Mouse (Mus musculus) intestine, postnatal 0 days (tissue): ENCODE results near the gene Angptl7. TPM values are rescaled to one million over a fixed set of nuclear protein-coding genes. Genes with fewer than 3 reads are reported as not detected.

Source experiments
- ATAC-seq: fragments of 200-750 bp; cut with Nextera tagmentation; 2 replicates; pipeline ENCODE4 v1.8.0; 2017; ENCODE audit warnings: mild to moderate bottlenecking, moderate TSS enrichment, moderate library complexity
- H3K27ac ChIP-seq: fragments of 300-500 bp; sonication (generic); 2 replicates; pipeline ENCODE4 v1.5.1; 2014; ENCODE audit warnings: mild to moderate bottlenecking, low read depth, low read length, moderate library complexity
- H3K27me3 ChIP-seq: fragments of 300-500 bp; sonication (generic); replicated peaks from 2 replicates; pipeline ENCODE4 v1.6.1; 2014; ENCODE audit warnings: low read length, mixed read lengths; ENCODE audit not compliant: control insufficient read depth, insufficient read depth
- H3K36me3 ChIP-seq: fragments of 300-500 bp; sonication (generic); 2 replicates; pipeline ENCODE4 v1.6.1; 2014; ENCODE audit warnings: mild to moderate bottlenecking, moderate library complexity; ENCODE audit not compliant: control insufficient read depth, insufficient read depth
- H3K4me1 ChIP-seq: fragments of 300-500 bp; sonication (generic); replicated peaks from 2 replicates; pipeline ENCODE4 v1.6.1; 2014; ENCODE audit warnings: antibody characterized with exemption, low read length, mixed read lengths; ENCODE audit not compliant: control insufficient read depth, insufficient read depth
- H3K4me2 ChIP-seq: fragments of 300-500 bp; sonication (generic); replicated peaks from 2 replicates; pipeline ENCODE4 v1.6.1; 2014; ENCODE audit warnings: low read depth, mild to moderate bottlenecking, moderate library complexity
- H3K4me3 ChIP-seq: fragments of 300-500 bp; sonication (generic); 2 replicates; pipeline ENCODE4 v1.5.1; 2014; ENCODE audit warnings: low read depth, low read length
- H3K9ac ChIP-seq: fragments of 300-500 bp; sonication (generic); 2 replicates; pipeline ENCODE4 v1.6.1; 2014; ENCODE audit warnings: mild to moderate bottlenecking, low read depth, low read length
- H3K9me3 ChIP-seq: fragments of 300-500 bp; sonication (generic); 2 replicates; pipeline ENCODE4 v1.6.1; 2016; ENCODE audit warnings: mixed run types; ENCODE audit not compliant: control insufficient read depth
- CTCF ChIP-seq: sonication (generic); IDR thresholded peaks from 2 replicates; pipeline ENCODE4 v1.5.1; 2016; ENCODE audit warnings: low read depth, mild to moderate bottlenecking, control low read depth, antibody characterized with exemption, moderate library complexity
- WGBS: fragments of 180-500 bp; shearing (Covaris S2); extraction: QIAGEN DNeasy Blood & Tissue Kit; methylation state at CpG from one replicate; pipeline ENCODE4 v1.1.7; 2014; 5-methylcytosine and 5-hydroxymethylcytosine counted together
- polyA plus RNA-seq: library from polyadenylated mRNA; unstranded; fragments of >200 nt; fragmentation: Nextera tagmentation; extraction: Ambion mirVana; gene quantifications from 2 replicates; pipeline ENCODE4 v1.2.1, GENCODE M21; 2015

Gene Angptl7
- polyA plus RNA-seq, 1 experiment from 2014 or later, result 0.44 TPM

GRCm38 (mm10) chr4:148487841-148488240 lies 12.4 kb downstream of the Angptl7 start:
- no peaks in the 10 kb centered on the region for H3K27me3 ChIP-seq
- no peak overlapping the region for H3K27ac ChIP-seq
- no peak overlapping the region for H3K4me3 ChIP-seq
- H3K9ac ChIP-seq, result no peak overlapping the region
- peaks cover 88% of the 10 kb centered on the region for H3K36me3 ChIP-seq
- no peak for ATAC-seq
- no peaks in the 10 kb centered on the region for H3K4me1 ChIP-seq
- no peak overlapping the region for H3K4me2 ChIP-seq
- no peak for TF ChIP-seq CTCF
- no peaks in the 10 kb centered on the region for H3K9me3 ChIP-seq
- 74% methylated on average over 2 of the region's 2 CpGs for WGBS

- WGBS, result 97% methylated on average over 12 of the region's 12 CpGs
- peaks cover 86% of the 10 kb centered on the region for H3K36me3 ChIP-seq
Observed at GRCm38 (mm10) chr4:148484511-148484910, 15.7 kb downstream of the Angptl7 start.

GRCm38 (mm10) chr4:148481557-148482168 lies 18.6 kb downstream of the Angptl7 start:
- Histone ChIP-seq H3K27me3 (no peaks in the 10 kb centered on the region), H3K9me3 (no peaks in the 10 kb centered on the region), H3K27ac (no peak overlapping the region), H3K9ac (no peak overlapping the region), H3K36me3 (peaks cover 89% of the 10 kb centered on the region), H3K4me1 (no peaks in the 10 kb centered on the region), H3K4me3 (no peak overlapping the region), H3K4me2 (no peak overlapping the region)
- no peak for ATAC-seq
- WGBS, result 87% methylated on average over 2 of the region's 2 CpGs
- TF ChIP-seq CTCF, result no peak

More at GRCm38 (mm10) chr4:148484511-148484910, 15.7 kb downstream of the Angptl7 start:
- H3K9ac ChIP-seq, result no peak overlapping the region
- no peaks in the 10 kb centered on the region for H3K9me3 ChIP-seq
- no peak overlapping the region for H3K4me3 ChIP-seq
- no peak overlapping the region for H3K27ac ChIP-seq
- TF ChIP-seq CTCF, result no peak
- H3K27me3 ChIP-seq, result no peaks in the 10 kb centered on the region
- H3K4me1 ChIP-seq, result no peaks in the 10 kb centered on the region
- H3K4me2 ChIP-seq, result no peak overlapping the region
- ATAC-seq, result no peak

GRCm38 (mm10) chr4:148480245-148480644 lies 20.0 kb downstream of the Angptl7 start:
- H3K27me3 ChIP-seq, result no peaks in the 10 kb centered on the region
- H3K36me3 ChIP-seq, result peaks cover 88% of the 10 kb centered on the region
- no peaks in the 10 kb centered on the region for H3K4me1 ChIP-seq
- no peak overlapping the region for H3K4me2 ChIP-seq
- no peak overlapping the region for H3K9ac ChIP-seq
- no peaks in the 10 kb centered on the region for H3K9me3 ChIP-seq
- no peak overlapping the region for H3K27ac ChIP-seq
- TF ChIP-seq CTCF, result no peak
- ATAC-seq, result no peak
- 93% methylated on average over 2 of the region's 2 CpGs for WGBS
- H3K4me3 ChIP-seq, result no peak overlapping the region

GRCm38 (mm10) chr4:148473496-148473895 lies 26.8 kb downstream of the Angptl7 start:
- no peak for TF ChIP-seq CTCF
- H3K4me2 ChIP-seq, result no peak overlapping the region
- H3K27ac ChIP-seq, result no peak overlapping the region
- 81% methylated on average over 5 of the region's 5 CpGs for WGBS
- H3K4me3 ChIP-seq, result no peak overlapping the region
- no peak overlapping the region for H3K9ac ChIP-seq
- peaks cover 83% of the 10 kb centered on the region for H3K36me3 ChIP-seq
- H3K27me3 ChIP-seq, result no peaks in the 10 kb centered on the region
- H3K4me1 ChIP-seq, result no peaks in the 10 kb centered on the region
- H3K9me3 ChIP-seq, result no peaks in the 10 kb centered on the region
- no peak for ATAC-seq

- WGBS, result 90% methylated on average over 8 of the region's 8 CpGs
Observed at GRCm38 (mm10) chr4:148472436-148473174, 27.7 kb downstream of the Angptl7 start.

More at GRCm38 (mm10) chr4:148472436-148473174, 27.7 kb downstream of the Angptl7 start:
- no peaks in the 10 kb centered on the region for H3K9me3 ChIP-seq
- H3K4me1 ChIP-seq, result no peaks in the 10 kb centered on the region
- peaks cover 86% of the 10 kb centered on the region for H3K36me3 ChIP-seq
- no peak overlapping the region for H3K27ac ChIP-seq
- H3K27me3 ChIP-seq, result no peaks in the 10 kb centered on the region
- no peak overlapping the region for H3K4me3 ChIP-seq
- H3K9ac ChIP-seq, result no peak overlapping the region
- no peak for TF ChIP-seq CTCF
- no peak overlapping the region for H3K4me2 ChIP-seq
- no peak for ATAC-seq
